Mouse (Mus musculus) left cerebral cortex, postnatal 4 days (tissue): ENCODE data around the gene Aire. TPM values are rescaled to one million over a fixed set of nuclear protein-coding genes. Genes with fewer than 3 reads are reported as not detected.
"Not testable (repeated sequence)": the region's sequence is repeated elsewhere in the genome, so short reads cannot be mapped to it uniquely, and the experiment has no call there.

Experiments
- DNase-seq: peaks from one replicate; pipeline ENCODE4 v3.0.0-alpha.2; 2022
- intact Hi-C: fragments of 180-260 bp; cut with DNase I; formaldehyde crosslinking; loops from one replicate; pipeline ENCODE4 v1.15.1; 2025
- total RNA-seq, 2 experiments: library from RNA; stranded (reverse); gene quantifications; 2 replicates each; pipeline ENCODE4 v1.2.3; 2021

The Aire gene
- total RNA-seq, 2 experiments from 2014 or later = 0.44 TPM

GRCm38 (mm10) chr10:78054633-78055565 lies 11.5 kb upstream of the Aire start:
- intact Hi-C loops = no loop called here

GRCm38 (mm10) chr10:78049519-78050035 lies 6.2 kb upstream of the Aire start:
- no peak for DNase-seq
- intact Hi-C loops = no loop called here

More at GRCm38 (mm10) chr10:78054633-78055565, 11.5 kb upstream of the Aire start:
- no peak for DNase-seq

GRCm38 (mm10) chr10:78048061-78048730 lies 4.8 kb upstream of the Aire start:
- intact Hi-C loops = no loop called here
- DNase-seq = no peak

GRCm38 (mm10) chr10:78046388-78046787 lies 3.0 kb upstream of the Aire start:
- intact Hi-C loops = no loop called here
- no peak for DNase-seq

GRCm38 (mm10) chr10:78044531-78044930 lies 1.1 kb upstream of the Aire start:
- no peak for DNase-seq
- intact Hi-C loops = no loop called here

- intact Hi-C loops = no loop called here
- DNase-seq = no peak
These were observed 559 bp downstream of the Aire start for GRCm38 (mm10) chr10:78042697-78043405.

- intact Hi-C loops = no loop called here
- no peak for DNase-seq
These were observed 1.3 kb downstream of the Aire start for GRCm38 (mm10) chr10:78042096-78042495.

- no peak for DNase-seq
- intact Hi-C loops = no loop called here
These were observed 1.8 kb downstream of the Aire start, which contains the start of gene Dnmt3l for GRCm38 (mm10) chr10:78041647-78042046. Gene Dnmt3l, plus strand, starts transcription at chr10:78041947.

GRCm38 (mm10) chr10:78037139-78037538 lies 6.3 kb downstream of the Aire start:
- DNase-seq = no peak
- intact Hi-C loops = no loop called here

- no peak for DNase-seq
- intact Hi-C loops = no loop called here
These were observed 11.4 kb downstream of the Aire start for GRCm38 (mm10) chr10:78031987-78032386.

- intact Hi-C loops = loop anchor here (5.0 kb wide), 1 partner anchor 133 kb away; no protein-coding TSS in a partner anchor
- DNase-seq = no peak
These were observed 14.3 kb downstream of the Aire start for GRCm38 (mm10) chr10:78029080-78029479.

GRCm38 (mm10) chr10:78028129-78028528 lies 15.3 kb downstream of the Aire start:
- intact Hi-C loops = loop anchor here (5.0 kb wide), 1 partner anchor 134 kb away; no protein-coding TSS in a partner anchor
- peak; percentile 77 for DNase-seq

- DNase-seq = not testable (repeated sequence)
- intact Hi-C loops = loop anchor here (5.0 kb wide), 1 partner anchor 137 kb away; no protein-coding TSS in a partner anchor
These were observed 18.0 kb downstream of the Aire start for GRCm38 (mm10) chr10:78025453-78025852.

GRCm38 (mm10) chr10:78019984-78020383 lies 23.4 kb downstream of the Aire start:
- intact Hi-C loops = not testable (repeated sequence)

GRCm38 (mm10) chr10:78019291-78019690 lies 24.1 kb downstream of the Aire start:
- no peak for DNase-seq
- intact Hi-C loops = no loop called here

More at GRCm38 (mm10) chr10:78019984-78020383, 23.4 kb downstream of the Aire start:
- DNase-seq = not testable (repeated sequence)

GRCm38 (mm10) chr10:78018797-78019203 lies 24.6 kb downstream of the Aire start:
- intact Hi-C loops = no loop called here
- DNase-seq = peak; percentile 83

GRCm38 (mm10) chr10:78016366-78016765 lies 27.0 kb downstream of the Aire start:
- DNase-seq = no peak
- intact Hi-C loops = no loop called here

- no peak for DNase-seq
These were observed 27.9 kb downstream of the Aire start for GRCm38 (mm10) chr10:78015489-78015888.

GRCm38 (mm10) chr10:78012661-78013495 lies 30.5 kb downstream of the Aire start:
- DNase-seq = no peak
- intact Hi-C loops = no loop called here

More at GRCm38 (mm10) chr10:78015489-78015888, 27.9 kb downstream of the Aire start:
- intact Hi-C loops = no loop called here
